Mouse (Mus musculus): ENCODE data around the gene G0s2.

DNA sequence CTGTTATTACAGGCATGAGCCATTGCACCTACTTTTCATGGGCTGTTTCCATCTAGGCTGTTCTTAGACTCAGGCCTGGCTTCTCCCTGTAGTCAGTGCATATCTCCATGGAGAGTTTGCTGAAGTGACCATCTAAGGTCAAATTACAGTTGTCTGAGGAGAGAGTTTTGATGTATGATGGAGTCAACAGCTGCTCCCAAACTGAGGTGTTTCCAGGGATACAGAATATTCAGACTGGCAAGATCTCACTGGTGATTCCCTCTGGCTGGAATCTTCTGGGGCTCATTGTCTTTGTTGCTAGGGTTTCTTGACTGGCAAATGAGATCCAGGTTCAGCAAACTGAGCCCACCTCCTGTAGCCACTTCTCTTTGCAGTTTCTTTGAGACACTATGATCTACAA is 17.7 kb upstream of the G0s2 start:
- TF ChIP-seq MEF2A (IDR thresholded peaks at IDR 0.05; ENCODE audit: borderline replicate concordance, low read depth, low read length) (no peak), MYC (IDR thresholded peaks at IDR 0.05; ENCODE audit: low read depth, low read length) (no peak), USF1 (IDR thresholded peaks at IDR 0.05; ENCODE audit: low read depth, low read length) (no peak), E2F4 (IDR thresholded peaks at IDR 0.05; ENCODE audit: insufficient replicate concordance, low read depth, low read length) (no peak), POLR2A (IDR thresholded peaks at IDR 0.05; ENCODE audit: low read depth, low read length) (no peak), CTCF (conservative IDR thresholded peaks at IDR 0.05 in 1 of 2, IDR thresholded peaks at IDR 0.05 in 1 of 2; ENCODE audit: low read depth in 2 of 2, low read length in 2 of 2) (no peak), NRF1 (IDR thresholded peaks at IDR 0.05; ENCODE audit: low read depth, low read length) (no peak), UBTF (IDR thresholded peaks at IDR 0.05; ENCODE audit: low read depth, low read length) (no peak), ELF1 (IDR thresholded peaks at IDR 0.05; ENCODE audit: low read depth, low read length) (no peak)
